Mouse (Mus musculus) right cerebral cortex, postnatal 14 days (tissue): ENCODE measurements around the gene Gars.

ENCODE experiments used
- DNase-seq: peaks from one replicate; pipeline ENCODE4 v3.0.0; 2022

Gene Gars

GRCm38 (mm10) chr6:55037799-55038670, at the start of gene Gars:
Gene Gars (plus strand): TSS chr6:55038007.
- DNase-seq: peak; percentile 86

- no peak for DNase-seq
These were observed 49.7 kb upstream of the Gars start for GRCm38 (mm10) chr6:54988141-54988540.

GRCm38 (mm10) chr6:54991189-54991588, 46.6 kb upstream of the Gars start:
- DNase-seq: no peak

GRCm38 (mm10) chr6:54992141-54992540, 45.7 kb upstream of the Gars start:
- DNase-seq: no peak

GRCm38 (mm10) chr6:54992734-54993260, 45.0 kb upstream of the Gars start, which contains the start of gene Ggct:
Gene Ggct (minus strand): TSS chr6:54992950.
- DNase-seq: peak; percentile 94

- no peak for DNase-seq
These were observed 41.4 kb upstream of the Gars start for GRCm38 (mm10) chr6:54996361-54996760.

GRCm38 (mm10) chr6:54997726-54998125, 40.1 kb upstream of the Gars start:
- no peak for DNase-seq

- no peak for DNase-seq
These were observed 36.5 kb upstream of the Gars start for GRCm38 (mm10) chr6:55001320-55001719.

GRCm38 (mm10) chr6:55002438-55002837, 35.4 kb upstream of the Gars start:
- DNase-seq: no peak

GRCm38 (mm10) chr6:55003559-55003958, 34.2 kb upstream of the Gars start:
- DNase-seq: no peak

- DNase-seq: no peak
These were observed 29.4 kb upstream of the Gars start for GRCm38 (mm10) chr6:55008401-55008800.

- no peak for DNase-seq
These were observed 28.2 kb upstream of the Gars start for GRCm38 (mm10) chr6:55009391-55010230.

GRCm38 (mm10) chr6:55010330-55011091, 27.3 kb upstream of the Gars start:
- no peak for DNase-seq

- no peak for DNase-seq
These were observed 25.3 kb upstream of the Gars start for GRCm38 (mm10) chr6:55012516-55012915.

GRCm38 (mm10) chr6:55014184-55014583, 23.6 kb upstream of the Gars start:
- no peak for DNase-seq

GRCm38 (mm10) chr6:55016236-55016635, 21.6 kb upstream of the Gars start:
- peak; percentile 55 for DNase-seq

GRCm38 (mm10) chr6:55016710-55017583, 20.9 kb upstream of the Gars start:
- DNase-seq: peak; percentile 50

GRCm38 (mm10) chr6:55018417-55018816, 19.4 kb upstream of the Gars start:
- no peak for DNase-seq

- DNase-seq: no peak
These were observed 16.0 kb upstream of the Gars start for GRCm38 (mm10) chr6:55021806-55022205.

GRCm38 (mm10) chr6:55027642-55028041, 10.2 kb upstream of the Gars start:
- no peak for DNase-seq

GRCm38 (mm10) chr6:55036731-55037130, 1.1 kb upstream of the Gars start:
- no peak for DNase-seq
